Mouse (Mus musculus): ENCODE results near the gene Stard10.

GRCm38 (mm10) chr7:101395471-101395870 is 78.6 kb downstream of the Stard10 start:
- TF ChIP-seq GATA1 (IDR thresholded peaks at IDR 0.05; ENCODE audit: borderline replicate concordance, low read length) = no peak
- TF ChIP-seq FLI1 (IDR thresholded peaks at IDR 0.05; ENCODE audit: low read length) = no peak

Measured in megakaryocyte, embryonic 14.5 days (primary cell).